Mouse (Mus musculus): Measurements from ENCODE around the gene D430019H16Rik.
A peak's percentile ranks its signal among the peaks of the same experiment; 100 is the strongest.

D430019H16Rik gene

GRCm38 (mm10) chr12:105453670-105454257, at the start of gene D430019H16Rik:
D430019H16Rik (plus strand) TSS chr12:105453856.
- DNase-seq (ENCODE audit: low spot score): peak; percentile 37

GRCm38 (mm10) chr12:105406008-105406407, 47.6 kb upstream of the D430019H16Rik start:
- no peak for DNase-seq (ENCODE audit: low spot score)

GRCm38 (mm10) chr12:105413909-105414308, 39.7 kb upstream of the D430019H16Rik start:
- no peak for DNase-seq (ENCODE audit: low spot score)

GRCm38 (mm10) chr12:105420476-105420875, 33.2 kb upstream of the D430019H16Rik start:
- DNase-seq (ENCODE audit: low spot score): no peak

GRCm38 (mm10) chr12:105426541-105426940, 27.1 kb upstream of the D430019H16Rik start:
- no peak for DNase-seq (ENCODE audit: low spot score)

GRCm38 (mm10) chr12:105427039-105427757, 26.5 kb upstream of the D430019H16Rik start:
- peak; percentile 77 for DNase-seq (ENCODE audit: low spot score)

- DNase-seq (ENCODE audit: low spot score): no peak
These were observed 21.8 kb upstream of the D430019H16Rik start for GRCm38 (mm10) chr12:105431872-105432271.

GRCm38 (mm10) chr12:105432807-105433206, 20.8 kb upstream of the D430019H16Rik start:
- DNase-seq (ENCODE audit: low spot score): no peak

GRCm38 (mm10) chr12:105438259-105438658, 15.4 kb upstream of the D430019H16Rik start:
- DNase-seq (ENCODE audit: low spot score): peak; percentile 23

- no peak for DNase-seq (ENCODE audit: low spot score)
These were observed 13.7 kb upstream of the D430019H16Rik start for GRCm38 (mm10) chr12:105439976-105440375.

- peak; percentile 53 for DNase-seq (ENCODE audit: low spot score)
These were observed 10.1 kb upstream of the D430019H16Rik start for GRCm38 (mm10) chr12:105443569-105443968.

GRCm38 (mm10) chr12:105445767-105446166, 7.9 kb upstream of the D430019H16Rik start:
- no peak for DNase-seq (ENCODE audit: low spot score)

- DNase-seq (ENCODE audit: low spot score): no peak
These were observed 4.4 kb upstream of the D430019H16Rik start for GRCm38 (mm10) chr12:105449239-105449638.

- no peak for DNase-seq (ENCODE audit: low spot score)
These were observed 804 bp downstream of the D430019H16Rik start for GRCm38 (mm10) chr12:105454258-105455062.

- peak; percentile 34 for DNase-seq (ENCODE audit: low spot score)
These were observed 1.5 kb downstream of the D430019H16Rik start for GRCm38 (mm10) chr12:105455063-105455559.

GRCm38 (mm10) chr12:105458791-105459190, 5.1 kb downstream of the D430019H16Rik start:
- no peak for DNase-seq (ENCODE audit: low spot score)

GRCm38 (mm10) chr12:105461066-105461465, 7.4 kb downstream of the D430019H16Rik start:
- no peak for DNase-seq (ENCODE audit: low spot score)

- DNase-seq (ENCODE audit: low spot score): no peak
These were observed 15.4 kb downstream of the D430019H16Rik start for GRCm38 (mm10) chr12:105469026-105469425.

- peak; percentile 61 for DNase-seq (ENCODE audit: low spot score)
These were observed 21.7 kb downstream of the D430019H16Rik start for GRCm38 (mm10) chr12:105475230-105475911.

GRCm38 (mm10) chr12:105476453-105476852, 22.8 kb downstream of the D430019H16Rik start:
- DNase-seq (ENCODE audit: low spot score): peak; percentile 48

- DNase-seq (ENCODE audit: low spot score): no peak
These were observed 23.3 kb downstream of the D430019H16Rik start for GRCm38 (mm10) chr12:105476993-105477392.

GRCm38 (mm10) chr12:105483503-105483902, 29.8 kb downstream of the D430019H16Rik start:
- DNase-seq (ENCODE audit: low spot score): no peak

Data from left cerebral cortex, adult 11 months (tissue).